Mouse (Mus musculus) cerebellum, postnatal 14 days (tissue): ENCODE data around the gene Wasf3.
"Not testable (repeated sequence)": the region's sequence is repeated elsewhere in the genome, so short reads cannot be mapped to it uniquely, and the experiment has no call there.

Source experiments
- DNase-seq, 2 experiments: peaks; one replicate each; pipeline ENCODE4 v3.0.0; 2021; ENCODE audit warnings: mixed read lengths in 2 of 2

The Wasf3 gene

DNA sequence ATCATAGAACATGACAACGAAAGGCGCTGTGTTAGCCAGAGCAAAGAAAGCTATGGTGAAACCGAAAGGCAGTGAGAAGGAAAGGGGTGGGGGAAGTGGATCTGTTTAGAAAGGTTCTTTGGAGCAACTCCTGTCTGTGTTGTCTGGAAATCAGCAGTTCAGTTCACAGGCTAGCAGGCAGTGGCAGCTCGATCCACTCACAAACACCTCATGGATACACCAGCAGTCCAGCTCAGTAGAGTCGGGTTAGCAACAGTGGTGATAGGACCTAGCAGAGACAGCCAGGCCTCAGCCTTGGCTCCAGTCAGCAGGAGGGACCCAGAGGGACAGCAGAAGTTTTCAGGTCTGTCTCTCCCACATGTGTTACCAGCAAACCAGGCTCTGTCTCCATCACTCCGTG lies 16.2 kb downstream of the Wasf3 start:
- not testable (repeated sequence) for DNase-seq

DNA sequence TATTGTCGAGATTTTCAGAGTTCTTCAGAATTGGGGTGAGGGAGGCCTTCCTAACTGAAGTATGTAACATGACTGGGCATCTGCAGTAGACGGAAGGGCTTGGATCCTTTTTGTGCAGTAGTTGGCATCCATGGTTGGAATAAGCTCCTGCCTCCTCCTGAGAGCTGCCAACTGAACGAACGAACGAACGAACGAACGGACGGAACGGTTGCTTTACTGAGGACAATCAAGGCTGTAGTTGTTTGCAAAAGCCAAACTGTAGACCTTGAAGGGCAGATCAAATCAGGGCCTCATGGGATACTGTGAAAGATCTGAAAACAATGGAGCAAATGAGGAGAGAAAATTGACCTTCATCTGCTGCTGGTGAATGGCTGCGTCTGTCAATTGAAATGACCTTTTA lies 17.5 kb downstream of the Wasf3 start:
- peak in 1 of 2 experiments; percentile 38 for DNase-seq

GRCm38 (mm10) chr5:146403923-146404322 lies 19.1 kb downstream of the Wasf3 start:
- no peak for DNase-seq

DNA sequence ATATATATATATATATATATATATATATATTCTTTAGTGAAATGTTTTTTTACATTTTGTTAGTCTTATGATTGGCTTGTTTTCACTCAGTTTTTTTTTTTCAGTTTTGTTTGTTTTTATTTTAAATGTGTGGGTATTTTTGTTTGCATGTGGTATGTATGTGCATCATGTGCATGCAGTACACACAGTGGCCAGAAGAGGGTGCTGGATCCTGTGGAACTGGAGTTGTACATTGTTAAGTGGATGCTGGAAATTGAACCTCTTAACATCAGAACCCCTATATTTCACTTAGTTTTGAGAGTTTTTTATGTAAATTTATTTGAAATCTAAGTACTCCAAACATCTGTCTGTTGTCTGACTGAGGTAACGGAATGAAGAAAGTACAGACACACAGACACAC lies 21.3 kb downstream of the Wasf3 start:
- DNase-seq, result no peak

GRCm38 (mm10) chr5:146407791-146408190 lies 23.0 kb downstream of the Wasf3 start:
- no peak for DNase-seq

DNA sequence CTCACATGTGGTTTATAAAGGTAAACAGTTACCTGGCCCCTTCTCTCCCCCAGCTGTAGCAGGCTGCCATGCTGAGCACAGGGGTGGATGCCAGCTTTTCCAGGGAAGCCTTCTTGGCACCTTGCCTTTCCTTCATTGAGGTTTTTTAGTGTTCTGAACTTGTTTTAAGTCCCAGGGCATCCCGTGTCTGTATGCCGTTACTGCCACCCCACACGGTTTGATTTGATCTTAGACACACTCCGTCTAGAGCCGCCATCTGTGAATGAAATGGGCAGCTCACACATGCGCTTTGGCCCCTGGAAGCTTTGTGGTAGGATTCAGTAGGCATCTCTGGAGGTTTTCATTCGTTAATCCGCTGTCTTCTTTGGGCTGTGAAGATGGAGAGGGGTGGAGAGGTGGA lies 23.8 kb downstream of the Wasf3 start:
- DNase-seq, result peak in 1 of 2 experiments; percentile 30

DNA sequence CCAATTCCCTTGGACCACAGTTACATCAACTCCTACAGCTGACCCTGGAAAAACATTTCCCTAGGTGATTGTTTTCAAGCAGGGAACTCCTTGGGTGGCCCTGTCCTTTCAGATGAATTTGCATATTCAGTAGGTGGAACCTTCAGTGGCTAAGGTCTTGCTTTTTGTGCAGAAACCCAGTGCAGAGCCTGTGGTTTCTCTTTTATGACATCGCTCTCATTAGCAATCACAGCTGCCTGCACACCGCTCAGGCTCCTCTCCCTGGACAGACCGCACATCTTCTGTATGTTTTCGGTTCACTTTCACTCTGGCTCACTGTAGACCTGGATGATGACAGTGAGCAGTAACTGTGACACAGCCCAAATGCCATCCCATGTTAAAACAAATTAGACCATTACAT lies 26.0 kb downstream of the Wasf3 start:
- no peak for DNase-seq

DNA sequence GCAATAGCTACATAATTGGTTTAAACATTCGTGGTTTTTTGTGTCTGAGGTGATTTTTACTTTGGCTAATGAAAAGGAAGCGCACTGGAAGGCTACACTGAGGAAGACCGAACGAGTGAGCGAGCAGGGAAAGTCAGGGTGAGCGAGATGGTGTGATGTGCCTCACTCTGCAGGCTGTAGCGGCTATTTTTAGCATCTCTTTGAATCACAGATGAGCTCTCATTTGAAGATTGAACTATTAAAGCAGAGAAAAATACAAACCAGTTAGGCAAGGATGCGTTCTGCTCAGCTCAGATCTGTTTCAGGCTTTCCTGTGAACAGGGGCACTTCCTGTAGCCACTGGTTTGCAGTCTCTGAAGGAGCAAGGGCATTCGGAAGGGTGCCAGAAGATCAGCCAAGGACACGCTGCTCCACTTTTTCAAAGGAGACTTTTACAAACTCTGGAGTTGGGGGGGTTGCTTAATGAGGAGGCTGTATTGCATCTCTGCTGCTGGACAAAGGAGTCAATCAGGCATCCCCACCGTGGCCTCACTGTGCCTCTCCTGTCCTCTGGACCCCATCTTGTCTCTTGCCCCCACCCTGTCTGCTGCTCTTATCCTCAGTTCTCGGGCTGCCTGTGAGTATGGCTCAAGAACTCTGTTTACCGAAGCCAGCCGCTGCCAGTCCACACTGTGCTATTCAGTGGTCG lies 28.1 kb downstream of the Wasf3 start:
- peak; percentile 50 to 59 for DNase-seq

GRCm38 (mm10) chr5:146414611-146415010 lies 29.8 kb downstream of the Wasf3 start:
- DNase-seq, result no peak

DNA sequence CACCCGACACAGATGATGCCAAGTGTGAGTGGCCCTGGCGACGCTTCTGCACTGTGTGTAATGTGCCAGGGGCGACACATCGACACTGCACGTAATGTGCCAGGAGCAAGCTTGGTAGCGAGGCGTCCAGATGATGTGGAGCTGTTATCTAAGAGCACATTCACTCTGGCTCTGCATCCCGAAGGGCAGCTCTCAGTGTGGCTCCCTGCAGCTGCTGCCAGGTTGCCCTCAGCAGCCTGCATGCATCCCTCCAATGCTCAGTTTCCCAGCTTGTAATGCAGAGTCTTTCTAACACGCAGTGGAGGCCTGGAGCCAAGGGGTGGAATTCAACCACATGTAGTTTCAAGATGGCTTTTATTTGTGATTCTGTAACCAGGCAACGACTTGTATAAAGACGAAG lies 30.4 kb downstream of the Wasf3 start:
- no peak for DNase-seq

DNA sequence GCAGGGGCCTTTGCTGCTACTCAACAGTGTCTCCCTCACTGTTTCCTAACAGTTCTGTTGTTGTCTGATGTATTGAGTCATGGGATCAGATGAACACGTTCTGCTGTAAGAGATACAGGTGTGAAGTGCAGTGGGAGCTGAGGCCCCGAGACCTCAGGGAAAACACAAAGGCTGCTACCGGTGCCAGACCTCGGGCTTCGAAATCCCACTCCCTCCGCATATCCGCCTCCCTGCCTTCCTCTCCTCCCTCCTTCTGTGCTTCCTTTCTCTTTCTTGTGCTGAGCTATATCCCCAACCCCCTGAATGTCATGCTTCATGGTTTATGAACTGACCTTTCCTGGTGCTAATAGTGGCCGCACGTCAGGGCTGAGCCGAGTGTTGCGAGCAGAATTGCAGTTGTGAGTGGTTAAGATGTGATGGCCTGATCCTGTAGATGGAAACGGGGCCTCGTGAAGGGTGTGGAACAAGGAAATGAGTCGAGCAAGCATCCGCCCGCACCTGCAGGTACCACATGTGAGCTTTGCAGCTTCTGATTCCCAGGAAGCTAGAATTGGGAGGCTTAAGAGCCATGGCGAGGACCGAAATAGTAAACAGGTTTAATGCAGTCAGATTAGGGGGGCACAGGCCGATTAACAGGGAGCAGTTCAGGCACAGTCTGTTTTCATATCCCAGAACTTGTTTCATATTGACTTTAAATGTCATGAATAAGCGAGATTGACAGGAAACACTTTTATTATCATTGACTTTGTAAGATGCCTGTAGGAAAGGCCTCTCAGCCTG lies 31.7 kb downstream of the Wasf3 start:
- DNase-seq, result no peak

DNA sequence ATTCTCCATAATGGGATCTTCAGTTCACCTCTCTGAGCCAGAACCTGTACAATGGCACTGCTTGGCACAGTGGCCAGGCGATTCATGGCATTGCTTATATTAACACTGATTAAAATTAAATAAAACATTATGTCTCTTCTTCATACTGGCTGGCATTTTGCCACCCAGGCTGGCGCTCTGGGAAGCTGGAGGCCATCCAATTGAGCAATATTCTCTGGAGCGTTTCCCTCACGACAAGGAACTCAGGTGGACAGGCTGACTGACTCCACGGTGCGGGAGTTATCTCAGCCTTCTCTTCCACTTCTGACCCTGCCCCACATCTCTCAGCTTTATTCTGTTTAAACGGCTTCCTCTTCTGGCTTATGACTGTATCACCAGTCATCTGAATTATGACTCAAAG lies 33.3 kb downstream of the Wasf3 start:
- DNase-seq, result peak; percentile 83 to 86

DNA sequence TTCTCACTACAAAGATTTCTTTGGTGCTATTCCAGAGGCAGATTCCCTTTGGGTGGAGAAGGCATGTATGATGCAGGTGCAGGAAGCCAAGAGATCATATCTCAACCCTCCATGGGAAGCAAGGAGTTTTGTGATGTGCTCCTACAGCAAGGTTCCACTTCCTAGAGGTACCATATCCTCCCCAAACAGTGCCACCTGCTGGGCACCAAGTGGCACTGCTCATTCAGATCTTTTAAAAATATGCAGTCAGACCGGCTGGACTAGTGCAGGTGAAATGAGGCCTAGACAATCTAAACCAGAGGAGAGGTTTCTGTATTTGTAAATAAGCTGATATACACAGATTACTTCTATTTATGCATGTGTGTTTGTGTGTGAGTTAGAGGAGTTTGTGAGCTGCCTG lies 35.3 kb downstream of the Wasf3 start:
- peak; percentile 55 to 70 for DNase-seq

DNA sequence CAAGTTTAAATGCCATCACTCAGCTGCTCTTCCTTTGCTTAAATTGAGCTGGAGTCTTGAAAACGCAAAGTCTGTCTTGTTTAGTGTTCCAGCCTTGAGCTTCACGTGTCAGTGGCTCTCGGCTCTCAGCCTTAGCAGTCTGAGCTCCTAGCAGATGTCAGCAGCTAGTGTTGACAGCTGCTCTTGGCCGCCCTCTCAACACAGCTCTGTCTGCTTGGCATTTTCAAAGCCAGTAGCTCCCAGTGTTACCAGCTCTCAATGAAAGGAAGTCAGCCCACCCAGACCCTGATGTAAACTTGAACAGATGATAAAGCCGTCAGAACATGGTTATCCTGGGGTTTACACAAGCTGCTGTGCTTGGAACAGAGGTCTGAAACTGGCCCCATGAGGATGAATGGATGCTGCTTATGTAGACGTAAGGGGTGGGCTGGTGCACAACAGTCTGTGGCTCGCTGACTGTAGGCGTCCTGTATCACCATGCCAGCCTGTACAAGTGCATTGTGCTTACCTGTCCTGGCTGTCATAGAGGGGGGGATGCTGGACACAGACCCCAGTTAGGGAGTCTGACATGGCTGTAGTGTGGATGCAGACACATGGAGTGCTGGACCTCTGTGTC lies 40.0 kb downstream of the Wasf3 start:
- peak; percentile 53 to 55 for DNase-seq

DNA sequence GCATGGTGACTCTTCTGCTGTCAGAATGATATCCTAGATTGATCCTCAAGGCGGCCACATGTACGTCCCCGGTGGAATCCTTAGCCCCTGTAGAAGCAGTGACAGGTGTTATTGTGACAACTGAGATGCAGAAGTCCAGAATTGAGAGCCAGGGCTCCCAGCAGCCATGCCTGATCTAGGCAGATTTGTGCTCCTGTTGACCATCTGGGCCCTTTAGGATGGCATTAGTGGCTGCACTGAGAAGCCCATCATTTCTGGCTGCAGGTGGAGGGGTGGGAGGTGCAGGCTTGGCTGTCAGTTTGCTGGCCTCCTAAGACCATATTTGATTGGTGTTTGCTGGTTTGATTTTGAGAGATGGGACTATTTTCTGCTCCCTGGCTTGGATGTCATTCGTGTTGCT lies 40.9 kb downstream of the Wasf3 start:
- DNase-seq, result peak; percentile 75 to 78

GRCm38 (mm10) chr5:146428109-146428508 lies 43.3 kb downstream of the Wasf3 start:
- no peak for DNase-seq

DNA sequence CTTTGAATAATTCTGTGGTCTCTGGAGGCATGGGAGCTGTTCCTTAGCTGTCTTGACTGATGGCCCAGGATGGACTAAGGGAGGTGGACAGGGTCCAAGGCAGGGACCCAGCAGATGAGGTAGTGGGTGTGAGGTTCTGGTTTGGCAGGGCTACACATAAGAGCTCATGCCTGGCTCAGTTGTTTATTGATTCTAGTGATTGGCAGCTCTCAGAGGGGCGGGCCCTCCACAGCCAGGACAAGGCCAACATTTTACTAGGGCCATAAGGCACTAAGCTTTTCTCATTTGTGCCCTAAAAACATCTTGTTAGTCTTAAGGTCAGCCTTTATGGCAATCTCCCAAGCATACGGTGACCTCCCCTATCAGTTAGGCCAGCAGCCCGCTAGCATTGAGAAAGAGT lies 47.0 kb downstream of the Wasf3 start:
- DNase-seq, result no peak

DNA sequence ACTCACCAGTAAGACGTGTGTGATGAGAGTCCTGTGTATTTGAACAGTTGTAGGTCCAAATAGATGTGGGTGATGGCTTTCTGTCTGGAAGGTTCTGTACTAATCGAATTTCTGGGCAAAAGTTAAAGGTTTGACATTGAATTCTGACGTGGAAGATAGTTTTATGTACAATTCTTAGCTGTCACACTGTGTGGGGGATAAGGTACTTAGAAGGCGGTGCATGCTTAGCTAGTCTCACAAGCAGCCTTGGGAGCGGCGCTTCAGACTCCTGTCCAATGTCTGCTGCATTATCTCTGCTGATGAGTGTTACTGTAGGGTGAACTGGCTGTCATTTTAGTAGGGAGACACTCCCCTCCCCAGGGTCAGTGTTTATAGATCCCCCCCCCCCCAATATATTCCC lies 47.7 kb downstream of the Wasf3 start:
- no peak for DNase-seq

DNA sequence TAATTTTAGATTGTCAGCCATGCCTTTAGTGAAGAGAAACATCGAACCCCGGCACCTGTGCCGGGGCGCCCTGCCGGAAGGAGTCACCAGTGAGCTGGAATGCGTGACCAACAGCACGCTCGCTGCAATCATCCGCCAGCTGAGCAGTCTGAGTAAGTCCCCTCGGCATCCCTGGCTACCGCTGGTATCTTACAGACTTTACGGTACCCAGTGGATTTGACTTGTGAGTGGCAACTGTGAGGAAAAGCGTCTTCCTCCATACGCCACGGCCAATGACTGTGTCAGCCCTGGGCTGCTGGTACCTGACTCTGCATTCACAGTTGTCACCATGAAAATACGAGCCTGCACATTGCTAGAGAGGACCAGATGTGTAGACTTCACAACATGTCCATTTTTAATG lies 50.5 kb downstream of the Wasf3 start:
- no peak for DNase-seq

- DNase-seq, result no peak
Measured at GRCm38 (mm10) chr5:146436796-146437195, 52.0 kb downstream of the Wasf3 start.

DNA sequence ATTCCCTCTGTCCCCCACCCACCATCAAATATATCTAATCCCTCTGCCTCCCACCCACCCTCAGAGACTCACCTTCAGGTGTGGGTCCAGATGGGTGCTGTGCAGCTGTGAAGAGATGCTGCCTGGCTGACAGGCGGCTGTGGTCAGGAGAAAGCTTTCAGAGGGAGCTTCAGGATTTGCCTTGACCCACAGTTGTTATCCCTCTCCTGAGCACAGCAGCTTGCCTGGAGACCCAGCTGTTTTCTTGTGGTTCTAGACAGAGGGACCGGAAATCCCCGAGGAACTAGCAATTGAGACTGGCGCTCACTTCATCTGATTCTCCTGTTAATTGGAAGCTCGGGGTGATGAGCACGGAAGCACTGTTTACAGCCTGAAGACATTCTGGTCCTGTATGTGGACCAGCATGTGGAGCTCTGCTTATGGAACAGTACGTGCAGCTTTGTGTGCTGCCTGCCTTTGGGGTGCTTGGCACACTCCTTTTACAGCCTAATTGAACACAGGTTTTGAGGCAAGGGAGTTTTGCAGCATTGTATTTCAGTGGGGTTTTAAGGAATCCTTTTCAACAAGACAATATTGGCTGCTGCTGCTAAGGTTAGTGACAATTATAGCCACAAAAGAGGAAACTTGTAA lies 54.5 kb downstream of the Wasf3 start:
- no peak for DNase-seq

- peak in 1 of 2 experiments; percentile 41 for DNase-seq
Measured at GRCm38 (mm10) chr5:146440273-146440672, 55.5 kb downstream of the Wasf3 start.

DNA sequence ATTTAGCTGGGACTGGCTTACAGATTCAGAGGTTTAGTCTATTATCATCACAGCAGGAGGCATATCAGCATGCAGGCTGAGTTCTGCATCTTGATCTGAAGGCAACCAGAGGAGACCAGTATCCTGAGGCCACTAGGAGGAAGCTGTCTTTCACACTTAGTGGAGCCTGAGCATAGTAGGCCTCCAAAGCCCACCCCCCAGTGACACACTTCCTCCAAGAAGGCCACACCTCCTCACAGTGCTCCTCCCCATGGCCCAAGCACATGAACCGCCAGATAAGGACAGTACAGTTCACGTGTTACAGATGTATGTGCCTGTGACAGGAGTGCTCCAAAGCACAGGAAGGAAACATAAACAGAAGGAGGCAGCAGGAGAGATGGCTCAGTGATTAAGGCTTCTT lies 58.0 kb downstream of the Wasf3 start:
- no peak for DNase-seq

GRCm38 (mm10) chr5:146446633-146447032 lies 61.8 kb downstream of the Wasf3 start:
- DNase-seq, result no peak
